Mouse (Mus musculus) induced T-regulatory cell, adult 2 months (primary cell): ENCODE measurements around the gene Fam219b.

Experiments
- DNase-seq: peaks from one replicate; pipeline ENCODE4 v3.0.0-alpha.2; 2012; ENCODE audit warnings: low read depth

Fam219b gene

GRCm38 (mm10) chr9:57537044-57537727 lies at the start of gene Fam219b:
Gene Fam219b (plus strand): TSS chr9:57537528.
- peak; percentile 92 for DNase-seq

GRCm38 (mm10) chr9:57487807-57488206 lies 49.5 kb upstream of the Fam219b start:
- DNase-seq, result no peak

- no peak for DNase-seq
Measured at GRCm38 (mm10) chr9:57493532-57493931, 43.8 kb upstream of the Fam219b start.

- no peak for DNase-seq
Measured at GRCm38 (mm10) chr9:57494970-57495369, 42.4 kb upstream of the Fam219b start.

- no peak for DNase-seq
Measured at GRCm38 (mm10) chr9:57497236-57497635, 40.1 kb upstream of the Fam219b start.

- no peak for DNase-seq
Measured at GRCm38 (mm10) chr9:57498536-57498935, 38.8 kb upstream of the Fam219b start.

- no peak for DNase-seq
Measured at GRCm38 (mm10) chr9:57501452-57501851, 35.9 kb upstream of the Fam219b start.

GRCm38 (mm10) chr9:57501861-57502260 lies 35.5 kb upstream of the Fam219b start:
- no peak for DNase-seq

GRCm38 (mm10) chr9:57502911-57503621 lies 34.3 kb upstream of the Fam219b start:
- DNase-seq, result no peak

GRCm38 (mm10) chr9:57503622-57504380 lies 33.5 kb upstream of the Fam219b start, which contains the start of gene Rpp25:
Gene Rpp25 (plus strand): TSS chr9:57504026.
- no peak for DNase-seq

- peak; percentile 70 for DNase-seq
Measured at GRCm38 (mm10) chr9:57504381-57504700, 33.0 kb upstream of the Fam219b start.

GRCm38 (mm10) chr9:57504891-57505290 lies 32.4 kb upstream of the Fam219b start:
- no peak for DNase-seq

GRCm38 (mm10) chr9:57505700-57506099 lies 31.6 kb upstream of the Fam219b start:
- DNase-seq, result no peak

GRCm38 (mm10) chr9:57510577-57510976 lies 26.8 kb upstream of the Fam219b start:
- DNase-seq, result no peak

- peak; percentile 91 for DNase-seq
Measured at GRCm38 (mm10) chr9:57517113-57517512, 20.2 kb upstream of the Fam219b start.

GRCm38 (mm10) chr9:57520375-57521055 lies 16.8 kb upstream of the Fam219b start:
- no peak for DNase-seq

GRCm38 (mm10) chr9:57521056-57521911 lies 16.0 kb upstream of the Fam219b start, which contains the start of gene Cox5a:
Gene Cox5a (plus strand): TSS chr9:57521274.
- DNase-seq, result peak; percentile 94

GRCm38 (mm10) chr9:57522114-57522860 lies 15.0 kb upstream of the Fam219b start:
- DNase-seq, result peak; percentile 51

GRCm38 (mm10) chr9:57522861-57523246 lies 14.5 kb upstream of the Fam219b start:
- DNase-seq, result no peak

GRCm38 (mm10) chr9:57523754-57524153 lies 13.6 kb upstream of the Fam219b start:
- peak; percentile 88 for DNase-seq

- DNase-seq, result no peak
Measured at GRCm38 (mm10) chr9:57524439-57524838, 12.9 kb upstream of the Fam219b start.
